Mouse (Mus musculus) forebrain, embryonic 11.5 days (tissue): ENCODE results near the gene Vdr. TPM values are rescaled to one million over a fixed set of nuclear protein-coding genes. Genes with fewer than 3 reads are reported as not detected.

Source experiments
- ATAC-seq: fragments of 200-750 bp; cut with Nextera tagmentation; replicated peaks from 2 replicates; pipeline ENCODE4 v1.8.0; 2017; ENCODE audit warnings: moderate TSS enrichment; ENCODE audit not compliant: low FRiP score
- DNase-seq: peaks from one replicate; pipeline ENCODE4 v3.0.0-alpha.2; 2017; ENCODE audit warnings: low spot score
- H3K27ac ChIP-seq: fragments of 300-500 bp; sonication (generic); 2 replicates; pipeline ENCODE4 v1.5.1; 2014; ENCODE audit warnings: low read depth, low read length
- H3K27me3 ChIP-seq: fragments of 300-500 bp; sonication (generic); 2 replicates; pipeline ENCODE4 v1.6.1; 2014; ENCODE audit warnings: mild to moderate bottlenecking, low read length, mixed read lengths; ENCODE audit not compliant: control insufficient read depth, insufficient read depth
- H3K36me3 ChIP-seq: fragments of 300-500 bp; sonication (generic); 2 replicates; pipeline ENCODE4 v1.6.1; 2014; ENCODE audit warnings: mild to moderate bottlenecking, low read length, moderate library complexity, mixed read lengths; ENCODE audit not compliant: control insufficient read depth, insufficient read depth
- H3K4me1 ChIP-seq: fragments of 300-500 bp; sonication (generic); replicated peaks from 2 replicates; pipeline ENCODE4 v1.6.1; 2014; ENCODE audit warnings: low read length, mixed read lengths; ENCODE audit not compliant: control insufficient read depth, insufficient read depth
- H3K4me2 ChIP-seq: fragments of 300-500 bp; sonication (generic); 2 replicates; pipeline ENCODE4 v1.6.1; 2014; ENCODE audit warnings: low read depth, mild to moderate bottlenecking, low read length, moderate library complexity, mixed read lengths; ENCODE audit not compliant: severe bottlenecking
- H3K4me3 ChIP-seq: fragments of 300-500 bp; sonication (generic); 2 replicates; pipeline ENCODE4 v1.5.1; 2014; ENCODE audit warnings: low read depth, low read length
- H3K9ac ChIP-seq: fragments of 300-500 bp; sonication (generic); 2 replicates; pipeline ENCODE4 v1.6.1; 2014; ENCODE audit warnings: low read length
- H3K9me3 ChIP-seq: fragments of 300-500 bp; sonication (generic); 2 replicates; pipeline ENCODE4 v1.6.1; 2016; ENCODE audit warnings: low read length, mixed read lengths; ENCODE audit not compliant: control insufficient read depth
- WGBS: fragments of 180-500 bp; shearing (Covaris S2); extraction: QIAGEN DNeasy Blood & Tissue Kit; methylation state at CpG from one replicate; pipeline ENCODE4 v1.1.7; 2014; 5-methylcytosine and 5-hydroxymethylcytosine counted together
- polyA plus RNA-seq: library from polyadenylated mRNA; unstranded; fragments of >200 nt; fragmentation: Nextera tagmentation; extraction: Ambion mirVana; gene quantifications from 2 replicates; pipeline ENCODE4 v1.2.1, GENCODE M21; 2014

The Vdr gene
- polyA plus RNA-seq, 1 experiment from 2014 or later = 0.17 TPM

GRCm38 (mm10) chr15:97829432-97829831, 81.0 kb downstream of the Vdr start:
- no peak for DNase-seq
- WGBS = 38% methylated on average over 2 of the region's 2 CpGs
- H3K4me1 ChIP-seq = peaks cover 33% of the 10 kb centered on the region; the same call in 1 of the 2 replicates
- H3K9me3 ChIP-seq = no peaks in the 10 kb centered on the region
- peak overlapping the region; percentile 5; the same call in 1 of the 2 replicates for H3K4me3 ChIP-seq
- H3K27me3 ChIP-seq = peaks cover 2% of the 10 kb centered on the region; the same call in 1 of the 2 replicates
- no peak overlapping the region; the same call in 1 of the 2 replicates for H3K9ac ChIP-seq
- peak overlapping the region; percentile 81; the same call in 1 of the 2 replicates for H3K4me2 ChIP-seq
- no peak for ATAC-seq
- no peaks in the 10 kb centered on the region for H3K36me3 ChIP-seq
- H3K27ac ChIP-seq = no peak overlapping the region

DNA sequence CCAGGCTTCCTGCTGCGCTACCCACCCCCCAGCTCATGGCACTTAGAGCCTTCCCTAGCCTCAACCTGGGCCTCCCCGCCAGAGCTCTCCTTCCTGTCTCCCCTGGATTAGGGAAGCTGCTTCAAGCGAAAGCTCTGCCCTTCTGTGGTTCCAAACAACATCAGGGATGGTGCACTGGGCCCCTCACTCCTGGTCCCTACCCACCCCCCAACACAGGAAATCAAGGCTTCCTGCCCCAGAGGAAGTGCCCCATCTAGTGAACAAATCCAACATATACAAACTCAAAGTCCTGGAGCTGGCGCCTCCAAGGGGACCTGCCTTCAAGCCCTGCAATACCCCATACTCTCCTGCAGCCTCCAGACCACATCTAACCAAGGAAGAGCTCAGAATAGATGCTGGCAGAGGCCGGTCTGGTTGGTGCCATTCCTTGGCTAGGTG, 81.5 kb downstream of the Vdr start:
- Histone ChIP-seq H3K27ac (no peak overlapping the region), H3K9ac (no peak overlapping the region), H3K9me3 (no peaks in the 10 kb centered on the region), H3K36me3 (no peaks in the 10 kb centered on the region), H3K4me2 (no peak overlapping the region), H3K4me3 (no peak overlapping the region), H3K4me1 (peaks cover 33% of the 10 kb centered on the region; the same call in 1 of the 2 replicates), H3K27me3 (peaks cover 2% of the 10 kb centered on the region; the same call in 1 of the 2 replicates)
- DNase-seq = no peak
- 62% methylated on average over 5 of the region's 5 CpGs for WGBS
- no peak for ATAC-seq

- no peak overlapping the region for H3K27ac ChIP-seq
- H3K27me3 ChIP-seq = peaks cover 2% of the 10 kb centered on the region; the same call in 1 of the 2 replicates
- H3K9me3 ChIP-seq = no peaks in the 10 kb centered on the region
- H3K36me3 ChIP-seq = no peaks in the 10 kb centered on the region
- 73% methylated on average over 6 of the region's 6 CpGs for WGBS
- peaks cover 30% of the 10 kb centered on the region; the same call in 1 of the 2 replicates for H3K4me1 ChIP-seq
- no peak overlapping the region for H3K9ac ChIP-seq
- ATAC-seq (no peak), DNase-seq (no peak)
- no peak overlapping the region for H3K4me3 ChIP-seq
- H3K4me2 ChIP-seq = no peak overlapping the region
These were observed 82.1 kb downstream of the Vdr start for GRCm38 (mm10) chr15:97828221-97828842.

- DNase-seq = no peak
- Histone ChIP-seq H3K4me1 (peaks cover 30% of the 10 kb centered on the region; the same call in 1 of the 2 replicates), H3K4me3 (no peak overlapping the region), H3K9me3 (no peaks in the 10 kb centered on the region), H3K27ac (no peak overlapping the region), H3K9ac (no peak overlapping the region), H3K36me3 (no peaks in the 10 kb centered on the region), H3K27me3 (no peaks in the 10 kb centered on the region), H3K4me2 (no peak overlapping the region)
- ATAC-seq = no peak
- 87% methylated on average over 8 of the region's 8 CpGs for WGBS
These were observed 83.0 kb downstream of the Vdr start for GRCm38 (mm10) chr15:97827401-97827800.

DNA sequence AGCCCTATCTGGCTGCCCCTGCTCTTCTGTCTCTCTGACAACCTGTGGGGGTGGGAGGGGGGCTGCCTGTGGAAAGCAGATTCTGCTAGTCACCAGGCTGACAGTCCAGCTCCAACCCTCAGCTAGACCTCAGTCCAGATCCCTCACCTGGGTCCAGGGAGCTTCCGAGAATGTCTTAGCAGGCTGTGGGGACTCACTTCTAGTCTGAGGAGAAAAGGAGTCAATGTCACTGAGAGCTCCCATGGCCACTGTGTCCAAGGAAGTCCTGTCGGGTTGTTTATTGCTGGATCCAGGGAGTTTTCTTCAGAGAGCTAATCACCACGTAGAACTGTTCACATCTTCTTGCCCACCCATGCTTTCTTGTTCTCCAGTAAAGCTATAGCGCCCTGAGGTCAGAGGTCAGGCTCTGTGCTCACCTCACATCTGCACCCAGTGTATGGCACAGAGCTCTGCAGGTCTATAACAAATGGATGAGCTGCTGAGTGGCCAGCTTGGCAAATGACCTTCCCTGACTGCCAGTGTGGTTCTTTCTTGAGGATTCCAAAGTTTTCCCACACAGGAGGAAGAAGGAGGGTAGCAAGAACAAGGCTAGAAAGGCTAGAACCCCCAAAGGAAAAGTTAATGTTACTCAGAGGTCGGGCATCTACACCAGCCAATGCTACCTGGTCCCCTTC, 83.7 kb downstream of the Vdr start:
- Histone ChIP-seq H3K9ac (no peak overlapping the region), H3K4me1 (peaks cover 26% of the 10 kb centered on the region; the same call in 1 of the 2 replicates), H3K9me3 (no peaks in the 10 kb centered on the region), H3K27ac (no peak overlapping the region), H3K4me2 (no peak overlapping the region), H3K27me3 (no peaks in the 10 kb centered on the region), H3K4me3 (no peak overlapping the region), H3K36me3 (no peaks in the 10 kb centered on the region)
- ATAC-seq (no peak), DNase-seq (no peak)
- 69% methylated on average over 5 of the region's 5 CpGs for WGBS

DNA sequence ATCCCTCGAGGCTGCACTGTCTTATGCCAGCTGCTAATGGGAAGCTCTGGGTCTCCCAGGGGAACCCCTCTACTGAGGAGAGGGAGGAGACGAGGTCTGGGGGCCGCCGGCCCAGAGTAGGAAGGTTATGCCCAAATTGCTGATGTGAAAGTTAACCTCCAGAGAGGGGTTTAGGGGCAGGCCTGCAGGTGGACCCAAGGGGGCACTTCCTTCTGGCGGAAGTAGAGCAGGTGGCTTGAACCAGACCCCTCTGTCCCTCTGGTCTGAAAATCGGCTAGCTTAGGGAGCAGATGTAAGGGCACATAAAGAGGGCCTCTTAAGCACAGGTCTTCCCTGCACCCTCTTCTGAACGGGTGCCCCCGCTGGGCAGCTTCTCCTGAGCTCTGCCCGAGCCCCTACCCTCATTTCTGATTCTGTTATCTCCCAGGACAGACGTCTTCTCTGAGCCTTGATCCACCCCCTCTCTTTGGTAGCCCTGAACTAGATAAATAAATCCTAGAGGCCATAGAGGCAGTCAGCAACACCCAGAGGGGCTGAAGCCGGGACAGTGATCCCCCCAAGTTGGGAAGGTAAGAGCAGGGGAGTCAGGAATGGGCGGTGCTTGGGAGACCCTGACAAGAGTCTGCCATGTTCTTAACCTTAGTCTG, 84.4 kb downstream of the Vdr start:
- Histone ChIP-seq H3K36me3 (no peaks in the 10 kb centered on the region), H3K27ac (no peak overlapping the region), H3K4me3 (no peak overlapping the region), H3K4me1 (peaks cover 26% of the 10 kb centered on the region; the same call in 1 of the 2 replicates), H3K4me2 (no peak overlapping the region), H3K9ac (no peak overlapping the region; the same call in 1 of the 2 replicates), H3K27me3 (no peaks in the 10 kb centered on the region), H3K9me3 (no peaks in the 10 kb centered on the region)
- DNase-seq (no peak), ATAC-seq (no peak)
- 51% methylated on average over 12 of the region's 12 CpGs for WGBS

GRCm38 (mm10) chr15:97825071-97825940, 85.1 kb downstream of the Vdr start:
- peak overlapping the region; percentile 34 for H3K4me2 ChIP-seq
- DNase-seq = no peak
- 9% methylated on average over 29 of the region's 29 CpGs for WGBS
- H3K27me3 ChIP-seq = no peaks in the 10 kb centered on the region
- H3K9me3 ChIP-seq = no peaks in the 10 kb centered on the region
- peaks cover 24% of the 10 kb centered on the region; the same call in 1 of the 2 replicates for H3K4me1 ChIP-seq
- H3K27ac ChIP-seq = no peak overlapping the region
- no peak for ATAC-seq
- H3K36me3 ChIP-seq = no peaks in the 10 kb centered on the region
- no peak overlapping the region for H3K4me3 ChIP-seq
- H3K9ac ChIP-seq = peak overlapping the region; percentile 49

- Histone ChIP-seq H3K27ac (no peak overlapping the region), H3K4me2 (no peak overlapping the region), H3K9ac (no peak overlapping the region), H3K4me3 (no peak overlapping the region), H3K4me1 (peaks cover 20% of the 10 kb centered on the region; the same call in 1 of the 2 replicates), H3K27me3 (no peaks in the 10 kb centered on the region), H3K9me3 (no peaks in the 10 kb centered on the region), H3K36me3 (no peaks in the 10 kb centered on the region)
- ATAC-seq (no peak), DNase-seq (no peak)
- WGBS = 89% methylated on average over 6 of the region's 6 CpGs
These were observed 86.4 kb downstream of the Vdr start for GRCm38 (mm10) chr15:97824042-97824441.
